ENCODE assay signal across 7 mouse cellular contexts in the genomic region with DNA sequence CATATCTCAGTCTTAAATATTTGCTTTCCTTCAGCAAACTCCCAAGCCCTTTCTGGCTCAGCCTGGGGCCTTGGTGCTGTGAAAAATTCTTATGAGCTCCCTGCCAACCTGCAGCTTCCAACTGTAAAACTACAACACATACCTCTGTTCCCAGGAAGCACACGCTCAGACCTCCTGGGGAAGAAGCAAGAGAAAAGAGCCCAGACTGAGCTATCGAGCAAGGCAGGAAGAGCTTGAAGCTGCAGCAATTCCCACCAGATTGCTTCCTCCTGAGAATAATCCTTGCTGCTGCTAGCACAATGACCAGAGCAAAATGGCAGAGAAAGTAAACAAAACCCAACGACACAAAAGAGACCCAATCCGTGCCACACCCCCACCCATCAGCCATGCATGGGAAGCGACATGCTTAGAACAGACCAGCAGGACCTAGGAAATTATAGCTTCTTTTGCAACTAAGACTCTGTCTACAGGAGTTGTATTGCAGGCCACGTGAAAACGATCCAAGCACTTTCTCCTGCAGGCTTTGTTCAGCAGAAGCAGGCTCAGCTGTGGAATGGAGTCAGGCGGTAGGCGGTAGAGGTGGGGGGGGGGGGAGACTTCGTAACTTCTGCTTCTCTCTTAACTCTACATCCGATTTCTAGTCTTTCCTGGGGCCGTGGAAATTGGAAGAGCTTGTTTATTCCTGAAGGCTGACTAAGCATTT. TPM values are rescaled to one million over a fixed set of nuclear protein-coding genes. Genes with fewer than 3 reads are reported as not detected.
DNase-seq lines count a peak whose midpoint lies in the region; ATAC-seq and TF ChIP-seq lines count a peak whose summit lies in the region.

TSS of gene Ipcef1 (minus strand) at position 164 of the 703 bp plus-strand sequence.

- no peak within 1 kb of the TSS for H3K27ac ChIP-seq in hindbrain, embryonic 14.5 days
- H3K27ac ChIP-seq in limb, embryonic 10.5 days, result peak within 1 kb of the TSS; percentile 63
- no peak within 1 kb of the TSS for H3K27ac ChIP-seq in heart, embryonic 11.5 days (ENCODE audit: low read depth, low read length)

- no peak within 1 kb of the TSS for H3K9ac ChIP-seq in hindbrain, embryonic 14.5 days
- H3K9ac ChIP-seq in heart, embryonic 11.5 days (ENCODE audit: low read depth, low read length), result no peak within 1 kb of the TSS

- H3K9me3 ChIP-seq in hindbrain, embryonic 14.5 days (ENCODE audit: control insufficient read depth, low read length), result no peaks in the 10 kb centered on the region
- H3K9me3 ChIP-seq in limb, embryonic 10.5 days (replicated peaks), result no peaks in the 10 kb centered on the region
- no peaks in the 10 kb centered on the region for H3K9me3 ChIP-seq in heart, embryonic 11.5 days (replicated peaks; ENCODE audit: control insufficient read depth, low read length)

- H3K36me3 ChIP-seq in hindbrain, embryonic 14.5 days (replicated peaks; ENCODE audit: control insufficient read depth, insufficient read depth), result no peaks in the 10 kb centered on the region
- no peaks in the 10 kb centered on the region for H3K36me3 ChIP-seq in limb, embryonic 10.5 days
- no peaks in the 10 kb centered on the region for H3K36me3 ChIP-seq in heart, embryonic 11.5 days (ENCODE audit: control insufficient read depth, insufficient read depth, low read length)

- H3K27me3 ChIP-seq in hindbrain, embryonic 14.5 days (ENCODE audit: control insufficient read depth, insufficient read depth, low read length), result no peaks in the 10 kb centered on the region
- H3K27me3 ChIP-seq in limb, embryonic 10.5 days (ENCODE audit: low read depth, poor library complexity, severe bottlenecking), result no peaks in the 10 kb centered on the region
- no peaks in the 10 kb centered on the region for H3K27me3 ChIP-seq in heart, embryonic 11.5 days (ENCODE audit: control insufficient read depth, insufficient read depth, low read length)

- 0 out of 2 replicates have a peak, but pooled peaks have one; percentile 40 for ATAC-seq in hindbrain, embryonic 14.5 days (ENCODE audit: low FRiP score)
- no peak for ATAC-seq in heart, embryonic 11.5 days (replicated peaks; ENCODE audit: insufficient number of reproducible peaks, low FRiP score, low TSS enrichment)

- DNase-seq in ES-CJ7 (ENCODE audit: low read depth, low spot score), result peak; percentile 15
- peak; percentile 49 for DNase-seq in brain, embryonic 14.5 days (ENCODE audit: low read depth)
- DNase-seq in hindbrain, embryonic 14.5 days (ENCODE audit: low spot score), result no peak
- no peak for DNase-seq in limb, embryonic 10.5 days (ENCODE audit: low spot score)
- peak; percentile 23 for DNase-seq in yolk sac, embryonic 10.5 days (ENCODE audit: low spot score)
- DNase-seq in thymus, postnatal 0 days (ENCODE audit: low spot score), result no peak

- no peak within 1 kb of the TSS for H3K4me3 ChIP-seq in hindbrain, embryonic 14.5 days (replicated peaks; ENCODE audit: low read length)
- no peak within 1 kb of the TSS for H3K4me3 ChIP-seq in limb, embryonic 10.5 days
- no peak within 1 kb of the TSS for H3K4me3 ChIP-seq in heart, embryonic 11.5 days (ENCODE audit: low read depth, low read length)

- TF ChIP-seq POLR2A in brain, embryonic 14.5 days (IDR thresholded peaks at IDR 0.05; ENCODE audit: borderline replicate concordance, extremely low read depth, insufficient read depth, insufficient read length, poor library complexity, severe bottlenecking), result no peak

- TF ChIP-seq CTCF in brain, embryonic 14.5 days (IDR thresholded peaks at IDR 0.05; ENCODE audit: borderline replicate concordance, extremely low read depth, insufficient read depth, insufficient read length), result no peak

- H3K4me1 ChIP-seq in hindbrain, embryonic 14.5 days (replicated peaks; ENCODE audit: control insufficient read depth, insufficient read depth, low read length), result peaks cover 5% of the 10 kb centered on the region; the same call in 1 of the 2 replicates
- peaks cover 13% of the 10 kb centered on the region for H3K4me1 ChIP-seq in limb, embryonic 10.5 days
- H3K4me1 ChIP-seq in heart, embryonic 11.5 days (ENCODE audit: control insufficient read depth, insufficient read depth, low read length), result no peaks in the 10 kb centered on the region

- 16% methylated on average over 12 of the region's 12 CpGs for WGBS in hindbrain, embryonic 14.5 days
- 51% methylated on average over 12 of the region's 12 CpGs for WGBS in limb, embryonic 10.5 days
- WGBS in heart, embryonic 11.5 days (ENCODE audit: insufficient replicate concordance), result 38% methylated on average over 12 of the region's 12 CpGs

- H3K4me2 ChIP-seq in hindbrain, embryonic 14.5 days (replicated peaks), result peak within 1 kb of the TSS; percentile 20; the same call in 1 of the 2 replicates
- H3K4me2 ChIP-seq in heart, embryonic 11.5 days, result no peak within 1 kb of the TSS

RNA-seq across cellular contexts. Expression of gene Ipcef1, which starts in this region (rescaled TPM):
- 1.3 and 1.6 TPM in 2 replicates for polyA plus RNA-seq in brain, embryonic 14.5 days (2012; rRNA removed)
- 2.8 and 3.2 TPM in 2 replicates for polyA plus RNA-seq in hindbrain, embryonic 14.5 days (2014; fragmentation: Nextera tagmentation; extraction: Ambion mirVana)
- polyA plus RNA-seq in limb, embryonic 10.5 days (2016; fragmentation: Nextera tagmentation; extraction: Ambion mirVana), result 0.03 and 0.11 TPM in 2 replicates
- 5.5 and 6.4 TPM in 2 replicates for polyA plus RNA-seq in thymus, postnatal 0 days (2015; fragmentation: Nextera tagmentation; extraction: Ambion mirVana)
- 0.09 TPM in 1 of 2 replicates, not detected in the other for polyA plus RNA-seq in heart, embryonic 11.5 days (2014; fragmentation: Nextera tagmentation; extraction: Ambion mirVana)

Comparison
In these comparisons a context has a peak if more than half of its experiments do, and no peak if none do; other contexts are left out.
1. DNase-seq: peak in ES-CJ7 (single experiment), brain, embryonic 14.5 days (single experiment) and yolk sac, embryonic 10.5 days (single experiment); none in hindbrain, embryonic 14.5 days (single experiment), limb, embryonic 10.5 days (single experiment) and thymus, postnatal 0 days (single experiment).